In the genomic region with DNA sequence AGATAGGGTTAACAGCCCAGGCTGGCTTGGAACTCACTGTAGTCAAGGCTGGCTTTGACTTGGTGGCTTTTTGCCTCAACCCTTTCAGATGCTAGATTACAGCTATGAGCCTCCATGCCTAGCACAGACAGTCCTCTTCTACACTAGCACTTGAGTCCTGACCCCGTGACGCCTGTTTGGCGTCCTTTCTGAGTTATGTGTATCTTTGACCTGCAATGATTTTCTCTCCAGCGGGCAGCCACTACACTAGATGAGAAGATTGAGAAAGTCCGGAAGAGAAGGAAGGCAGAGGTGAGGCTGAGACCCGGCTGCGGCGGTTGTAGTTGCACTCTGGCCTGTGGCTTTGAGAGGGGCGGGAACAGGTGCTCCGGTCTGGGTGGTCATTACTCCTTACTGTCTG, we compare ENCODE assay signal across 24 mouse cellular contexts. TPM values are rescaled to one million over a fixed set of nuclear protein-coding genes. Genes with fewer than 3 reads are reported as not detected.
DNase-seq lines count a peak whose midpoint lies in the region; ATAC-seq and TF ChIP-seq lines count a peak whose summit lies in the region.
"Had no signal": no experiment of that assay in that cellular context is flagged by ENCODE, and none has a peak within 500 bp of the region (broad histone marks: within the 10 kb centered on the region; RNA-seq: fewer than 3 reads in every experiment).

No protein-coding gene starts in this region.

- TF ChIP-seq CTCF in liver, adult 2 months (IDR thresholded peaks at IDR 0.05; ENCODE audit: low read depth, low read length), result no peak

- intact Hi-C loops in left cerebral cortex, postnatal 14 days (cut with DNase I), result no loop called here

- H3K4me2 ChIP-seq in liver, embryonic 12.5 days, result no peak overlapping the region
- no peak overlapping the region for H3K4me2 ChIP-seq in liver, embryonic 11.5 days

- H3K9ac ChIP-seq in liver, adult 2 months (ENCODE audit: low read depth, low read length), result no peak overlapping the region
- no peak overlapping the region for H3K9ac ChIP-seq in liver, embryonic 12.5 days
- H3K9ac ChIP-seq in liver, embryonic 11.5 days (ENCODE audit: low read depth, low read length), result no peak overlapping the region

- no peak overlapping the region for H3K4me3 ChIP-seq in liver, adult 2 months (ENCODE audit: insufficient read depth, low read depth, low read length)
- no peak overlapping the region for H3K4me3 ChIP-seq in liver, embryonic 12.5 days
- H3K4me3 ChIP-seq in liver, embryonic 11.5 days (ENCODE audit: low read depth, low read length), result no peak overlapping the region
- no peak overlapping the region for H3K4me3 ChIP-seq in brown adipose tissue, adult 24 weeks (ENCODE audit: insufficient read depth, low read depth, low read length)

- TF ChIP-seq POLR2A in liver, adult 2 months (IDR thresholded peaks at IDR 0.05; ENCODE audit: extremely low read depth, insufficient read depth, low read length), result no peak

- H3K27me3 ChIP-seq in liver, adult 2 months (ENCODE audit: control insufficient read depth, insufficient read depth, low read length), result no peaks in the 10 kb centered on the region
- no peaks in the 10 kb centered on the region for H3K27me3 ChIP-seq in liver, embryonic 12.5 days (replicated peaks)
- no peaks in the 10 kb centered on the region for H3K27me3 ChIP-seq in liver, embryonic 11.5 days (replicated peaks; ENCODE audit: control insufficient read depth, insufficient read depth, low read length)
- H3K27me3 ChIP-seq: CH12.LX, Patski had no signal

- peaks cover 14% of the 10 kb centered on the region for H3K36me3 ChIP-seq in liver, adult 2 months (ENCODE audit: control insufficient read depth, insufficient read depth, low read length)
- H3K36me3 ChIP-seq in liver, embryonic 12.5 days, result peaks cover 76% of the 10 kb centered on the region
- H3K36me3 ChIP-seq in liver, embryonic 11.5 days (ENCODE audit: control insufficient read depth, insufficient read depth, low read length), result peaks cover 41% of the 10 kb centered on the region

- WGBS in liver, adult 2 months, result 63% methylated on average over 10 of the region's 10 CpGs
- 88% methylated on average over 10 of the region's 10 CpGs for WGBS in liver, embryonic 12.5 days (ENCODE audit: insufficient replicate concordance)
- WGBS in liver, embryonic 11.5 days, result 94% methylated on average over 10 of the region's 10 CpGs

- H3K27ac ChIP-seq in liver, adult 2 months (replicated peaks; ENCODE audit: insufficient read depth, low read depth, low read length), result no peak overlapping the region
- H3K27ac ChIP-seq in liver, embryonic 12.5 days, result 0 out of 2 replicates have a peak overlapping the region, but pooled peaks have one; percentile 20
- no peak overlapping the region for H3K27ac ChIP-seq in liver, embryonic 11.5 days (ENCODE audit: low read depth, low read length)
- H3K27ac ChIP-seq in brown adipose tissue, adult 24 weeks (replicated peaks; ENCODE audit: low read depth, low read length), result 0 out of 2 replicates have a peak overlapping the region, but pooled peaks have one; percentile 31

- no peaks in the 10 kb centered on the region for H3K9me3 ChIP-seq in liver, embryonic 12.5 days (replicated peaks)
- no peaks in the 10 kb centered on the region for H3K9me3 ChIP-seq in liver, embryonic 11.5 days (ENCODE audit: control insufficient read depth, low read length)
- H3K9me3 ChIP-seq: G1E had no signal

- DNase-seq in liver, adult 2 months (ENCODE audit: extremely low read depth, low read depth, low spot score), result peak; percentile 72
- DNase-seq in liver (no peak), adipocyte (ENCODE audit: low spot score) (peak; percentile 90)
- DNase-seq in liver, embryonic 11.5 days (ENCODE audit: low spot score), result no peak
- DNase-seq in gastrocnemius, postnatal 25 days, result no peak
- no peak for DNase-seq in left cerebral cortex, postnatal 14 days (ENCODE audit: low spot score in 2 of 2)
- DNase-seq: adrenal gland, adult 2 months; adrenal gland, adult 8-10 months; adrenal gland, postnatal 10 days; adrenal gland, postnatal 14 days; adrenal gland, postnatal 25 days; adrenal gland, postnatal 36 days; B cell, adult 2 months; cerebellum, adult 11 months; cerebellum, adult 11-12 months; cerebellum, adult 18-20 months; cerebellum, adult 2 months had no signal

- no peak for ATAC-seq in liver, embryonic 12.5 days
- no peak for ATAC-seq in liver, embryonic 11.5 days (replicated peaks; ENCODE audit: low FRiP score)
- ATAC-seq: activated CD4-positive, CD25-positive, alpha-beta regulatory T cell, adult 4 months; CD4-positive, CD25-positive, alpha-beta regulatory T cell, adult 4 months; Patski had no signal

- H3K79me2 ChIP-seq in liver, adult 2 months (ENCODE audit: control insufficient read depth, insufficient read depth, low read length), result peaks cover 10% of the 10 kb centered on the region; the same call in 1 of the 2 replicates

- peaks cover 2% of the 10 kb centered on the region; the same call in 1 of the 2 replicates for H3K4me1 ChIP-seq in liver, adult 2 months (ENCODE audit: control insufficient read depth, insufficient read depth, low read length)
- H3K4me1 ChIP-seq in liver, embryonic 12.5 days, result peaks cover 28% of the 10 kb centered on the region
- peaks cover 7% of the 10 kb centered on the region for H3K4me1 ChIP-seq in liver, embryonic 11.5 days (replicated peaks; ENCODE audit: control insufficient read depth, insufficient read depth, low read length)
- H3K4me1 ChIP-seq in brown adipose tissue, adult 24 weeks (ENCODE audit: control insufficient read depth, insufficient read depth, insufficient read length, low read length), result 0 out of 2 replicates have a peak, but pooled peaks cover 3% of the 10 kb centered on the region

RNA-seq across cellular contexts. Expression of gene Ddx27, which starts 4.4 kb away (rescaled TPM):
- total RNA-seq in liver, adult 2 months (2014; rRNA removed), result 11.1 and 11.2 TPM in 2 replicates
- 8.7 and 13.4 TPM in 2 replicates for polyA plus RNA-seq in liver, adult 2 months (2012; rRNA removed)
- 78.8 and 79.3 TPM in 2 replicates for polyA plus RNA-seq in liver, embryonic 12.5 days (2016; fragmentation: Nextera tagmentation; extraction: Ambion mirVana)
- polyA plus RNA-seq in liver, embryonic 11.5 days (2014; fragmentation: Nextera tagmentation; extraction: Ambion mirVana), result 102 and 103 TPM in 2 replicates
- 16.1 and 20.4 TPM in 2 replicates for polyA plus RNA-seq in brown adipose tissue, adult 24 weeks (2012; ENCODE audit: insufficient read depth, insufficient read length, missing spikeins)
- total RNA-seq in gastrocnemius, postnatal 25 days (2021), result 1 to 10 TPM; 5.5 to 6.8 TPM
- total RNA-seq in left cerebral cortex, postnatal 14 days (2021), result 10 to 100 TPM; 29.0 to 31.3 TPM

RNA-seq across cellular contexts. Expression of gene Stau1, which starts 23.3 kb away (rescaled TPM):
- total RNA-seq in liver, adult 2 months (2014; rRNA removed), result 25.1 and 38.6 TPM in 2 replicates
- polyA plus RNA-seq in liver, adult 2 months (2012; rRNA removed), result 23.8 and 25.9 TPM in 2 replicates
- 36.1 and 37.7 TPM in 2 replicates for polyA plus RNA-seq in liver, embryonic 12.5 days (2016; fragmentation: Nextera tagmentation; extraction: Ambion mirVana)
- 57.1 and 59.5 TPM in 2 replicates for polyA plus RNA-seq in liver, embryonic 11.5 days (2014; fragmentation: Nextera tagmentation; extraction: Ambion mirVana)
- polyA plus RNA-seq in brown adipose tissue, adult 24 weeks (2012; ENCODE audit: insufficient read depth, insufficient read length, missing spikeins), result 34.7 and 35.9 TPM in 2 replicates
- total RNA-seq in gastrocnemius, postnatal 25 days (2021), result 10 to 100 TPM; 30.4 to 32.3 TPM
- 10 to 100 TPM; 63.1 to 68.6 TPM for total RNA-seq in left cerebral cortex, postnatal 14 days (2021)

RNA-seq across cellular contexts. Expression of gene Znfx1, which starts 43.4 kb away (rescaled TPM):
- 21.6 and 23.8 TPM in 2 replicates for total RNA-seq in liver, adult 2 months (2014; rRNA removed)
- polyA plus RNA-seq in liver, adult 2 months (2012; rRNA removed), result 20.5 and 23.3 TPM in 2 replicates
- 13.7 and 13.8 TPM in 2 replicates for polyA plus RNA-seq in liver, embryonic 12.5 days (2016; fragmentation: Nextera tagmentation; extraction: Ambion mirVana)
- polyA plus RNA-seq in liver, embryonic 11.5 days (2014; fragmentation: Nextera tagmentation; extraction: Ambion mirVana), result 10.1 and 11.2 TPM in 2 replicates
- 20.1 and 24.6 TPM in 2 replicates for polyA plus RNA-seq in brown adipose tissue, adult 24 weeks (2012; ENCODE audit: insufficient read depth, insufficient read length, missing spikeins)
- total RNA-seq in gastrocnemius, postnatal 25 days (2021), result 10 to 100 TPM; 19.3 to 21.6 TPM
- total RNA-seq in left cerebral cortex, postnatal 14 days (2021), result 10 to 100 TPM; 41.5 to 43.9 TPM

Comparison
In these comparisons a context has a peak if more than half of its experiments do, and no peak if none do; other contexts are left out.
1. DNase-seq: peak in liver, adult 2 months (single experiment) and adipocyte (single experiment); none in liver (single experiment), liver, embryonic 11.5 days (single experiment), gastrocnemius, postnatal 25 days (single experiment) and left cerebral cortex, postnatal 14 days (0 of 2).
2. H3K27ac ChIP-seq: peak in liver, embryonic 12.5 days (single experiment) and brown adipose tissue, adult 24 weeks (single experiment); none in liver, adult 2 months (single experiment) and liver, embryonic 11.5 days (single experiment).